Mouse (Mus musculus): Measurements from ENCODE around the gene Atp8a2.

Atp8a2 gene

GRCm38 (mm10) chr14:59709505-59710335 lies 487.3 kb downstream of the Atp8a2 start:
- no peak for DNase-seq (ENCODE audit: low spot score)

GRCm38 (mm10) chr14:59708009-59708408 lies 489.0 kb downstream of the Atp8a2 start:
- no peak for DNase-seq (ENCODE audit: low spot score)

- no peak for DNase-seq (ENCODE audit: low spot score)
Observed at GRCm38 (mm10) chr14:59705326-59706058, 491.5 kb downstream of the Atp8a2 start.

GRCm38 (mm10) chr14:59701492-59701891 lies 495.5 kb downstream of the Atp8a2 start:
- peak; percentile 10 for DNase-seq (ENCODE audit: low spot score)

- no peak for DNase-seq (ENCODE audit: low spot score)
Observed at GRCm38 (mm10) chr14:59695160-59695559, 501.8 kb downstream of the Atp8a2 start.

GRCm38 (mm10) chr14:59692164-59692563 lies 504.8 kb downstream of the Atp8a2 start:
- no peak for DNase-seq (ENCODE audit: low spot score)

GRCm38 (mm10) chr14:59691402-59691801 lies 505.6 kb downstream of the Atp8a2 start:
- DNase-seq (ENCODE audit: low spot score) = no peak

- DNase-seq (ENCODE audit: low spot score) = no peak
Observed at GRCm38 (mm10) chr14:59690954-59691353, 506.0 kb downstream of the Atp8a2 start.

GRCm38 (mm10) chr14:59689596-59689995 lies 507.4 kb downstream of the Atp8a2 start:
- no peak for DNase-seq (ENCODE audit: low spot score)

GRCm38 (mm10) chr14:59686229-59686628 lies 510.8 kb downstream of the Atp8a2 start:
- DNase-seq (ENCODE audit: low spot score) = no peak

GRCm38 (mm10) chr14:59685343-59685742 lies 511.6 kb downstream of the Atp8a2 start:
- DNase-seq (ENCODE audit: low spot score) = no peak

GRCm38 (mm10) chr14:59681906-59682305 lies 515.1 kb downstream of the Atp8a2 start:
- no peak for DNase-seq (ENCODE audit: low spot score)

GRCm38 (mm10) chr14:59677598-59678003 lies 519.4 kb downstream of the Atp8a2 start:
- no peak for DNase-seq (ENCODE audit: low spot score)

GRCm38 (mm10) chr14:59675330-59675729 lies 521.6 kb downstream of the Atp8a2 start:
- no peak for DNase-seq (ENCODE audit: low spot score)

GRCm38 (mm10) chr14:59674556-59674955 lies 522.4 kb downstream of the Atp8a2 start:
- no peak for DNase-seq (ENCODE audit: low spot score)

GRCm38 (mm10) chr14:59672893-59673515 lies 524.0 kb downstream of the Atp8a2 start:
- DNase-seq (ENCODE audit: low spot score) = peak; percentile 55

GRCm38 (mm10) chr14:59657098-59657497 lies 539.9 kb downstream of the Atp8a2 start:
- DNase-seq (ENCODE audit: low spot score) = no peak

GRCm38 (mm10) chr14:59656591-59656990 lies 540.4 kb downstream of the Atp8a2 start:
- DNase-seq (ENCODE audit: low spot score) = no peak

GRCm38 (mm10) chr14:59649337-59649736 lies 547.6 kb downstream of the Atp8a2 start:
- no peak for DNase-seq (ENCODE audit: low spot score)

- DNase-seq (ENCODE audit: low spot score) = no peak
Observed at GRCm38 (mm10) chr14:59648611-59649010, 548.4 kb downstream of the Atp8a2 start.

- DNase-seq (ENCODE audit: low spot score) = no peak
Observed at GRCm38 (mm10) chr14:59646826-59647697, 549.9 kb downstream of the Atp8a2 start.

GRCm38 (mm10) chr14:59644896-59645295 lies 552.1 kb downstream of the Atp8a2 start:
- no peak for DNase-seq (ENCODE audit: low spot score)

Measured in retina, embryonic 14.5 days (tissue).